Mouse (Mus musculus) midbrain, embryonic 16.5 days (tissue): ENCODE results near the gene Olfr213. TPM values are rescaled to one million over a fixed set of nuclear protein-coding genes. Genes with fewer than 3 reads are reported as not detected.
"Not testable (repeated sequence)": the region's sequence is repeated elsewhere in the genome, so short reads cannot be mapped to it uniquely, and the experiment has no call there.

ENCODE experiments used
- ATAC-seq: fragments of 200-750 bp; cut with Nextera tagmentation; 2 replicates; pipeline ENCODE4 v1.8.0; 2017; ENCODE audit warnings: moderate TSS enrichment
- H3K27ac ChIP-seq: fragments of 300-500 bp; sonication (generic); 2 replicates; pipeline ENCODE4 v1.5.1; 2014; ENCODE audit warnings: mild to moderate bottlenecking, low read length, mixed read lengths
- H3K27me3 ChIP-seq: fragments of 300-500 bp; sonication (generic); 2 replicates; pipeline ENCODE4 v1.6.1; 2014; ENCODE audit warnings: low read depth, low read length, mixed read lengths; ENCODE audit not compliant: control insufficient read depth, insufficient read depth
- H3K36me3 ChIP-seq: fragments of 300-500 bp; sonication (generic); 2 replicates; pipeline ENCODE4 v1.6.1; 2014; ENCODE audit warnings: mild to moderate bottlenecking, low read length, moderate library complexity, mixed read lengths; ENCODE audit not compliant: control insufficient read depth, insufficient read depth
- H3K4me1 ChIP-seq: fragments of 300-500 bp; sonication (generic); 2 replicates; pipeline ENCODE4 v1.6.1; 2014; ENCODE audit warnings: mild to moderate bottlenecking, low read length, mixed read lengths; ENCODE audit not compliant: control insufficient read depth, insufficient read depth
- H3K4me2 ChIP-seq: fragments of 300-500 bp; sonication (generic); 2 replicates; pipeline ENCODE4 v1.6.1; 2014; ENCODE audit warnings: mild to moderate bottlenecking, low read length, mixed read lengths
- H3K4me3 ChIP-seq: fragments of 300-500 bp; sonication (generic); 2 replicates; pipeline ENCODE4 v1.5.1; 2014; ENCODE audit warnings: low read depth, mild to moderate bottlenecking, low read length, moderate library complexity, mixed read lengths
- H3K9ac ChIP-seq: fragments of 300-500 bp; sonication (generic); 2 replicates; pipeline ENCODE4 v1.6.1; 2014; ENCODE audit warnings: low read depth, low read length, mixed read lengths
- H3K9me3 ChIP-seq: fragments of 300-500 bp; sonication (generic); replicated peaks from 2 replicates; pipeline ENCODE4 v1.6.1; 2014; ENCODE audit warnings: mild to moderate bottlenecking, low read length, mixed read lengths; ENCODE audit not compliant: control insufficient read depth, poor library complexity, severe bottlenecking
- WGBS: fragments of 180-500 bp; shearing (Covaris S2); extraction: QIAGEN DNeasy Blood & Tissue Kit; methylation state at CpG from one replicate; pipeline ENCODE4 v1.1.7; 2014; 5-methylcytosine and 5-hydroxymethylcytosine counted together
- polyA plus RNA-seq: library from polyadenylated mRNA; unstranded; fragments of >200 nt; fragmentation: Nextera tagmentation; extraction: Ambion mirVana; gene quantifications from 2 replicates; pipeline ENCODE4 v1.2.1, GENCODE M21; 2015

The Olfr213 gene
- not detected in 2 replicates for polyA plus RNA-seq

GRCm38 (mm10) chr6:116538156-116538555 lies at the start of gene Olfr213:
Gene Olfr213, plus strand, starts transcription at chr6:116538456.
- Histone ChIP-seq H3K27me3 (no peaks in the 10 kb centered on the region), H3K4me3 (no peak within 1 kb of the TSS), H3K9ac (no peak within 1 kb of the TSS), H3K36me3 (no peaks in the 10 kb centered on the region), H3K4me2 (no peak within 1 kb of the TSS), H3K4me1 (no peaks in the 10 kb centered on the region), H3K27ac (no peak within 1 kb of the TSS), H3K9me3 (no peaks in the 10 kb centered on the region)
- WGBS: 86% methylated on average over 1 of the region's 1 CpGs
- ATAC-seq: no peak

GRCm38 (mm10) chr6:116488791-116489190 lies 49.5 kb upstream of the Olfr213 start, which contains the start of gene Olfr211:
Gene Olfr211, plus strand, starts transcription at chr6:116489091.
- Histone ChIP-seq H3K27ac (no peak within 1 kb of the TSS), H3K36me3 (no peaks in the 10 kb centered on the region)
- 65% methylated on average over 4 of the region's 4 CpGs for WGBS

GRCm38 (mm10) chr6:116493742-116494141 lies 44.5 kb upstream of the Olfr213 start:
- Histone ChIP-seq H3K27ac (no peak overlapping the region), H3K9ac (no peak overlapping the region), H3K4me1 (peaks cover 4% of the 10 kb centered on the region; the same call in 1 of the 2 replicates), H3K9me3 (no peaks in the 10 kb centered on the region), H3K4me3 (no peak overlapping the region), H3K36me3 (no peaks in the 10 kb centered on the region), H3K27me3 (no peaks in the 10 kb centered on the region), H3K4me2 (no peak overlapping the region)
- WGBS: 94% methylated on average over 5 of the region's 5 CpGs
- no peak for ATAC-seq

More at GRCm38 (mm10) chr6:116488791-116489190, 49.5 kb upstream of the Olfr213 start, which contains the start of gene Olfr211:
- no peak for ATAC-seq
- H3K4me3 ChIP-seq: no peak within 1 kb of the TSS
- H3K9ac ChIP-seq: no peak within 1 kb of the TSS
- H3K4me2 ChIP-seq: no peak within 1 kb of the TSS
- H3K4me1 ChIP-seq: peaks cover 4% of the 10 kb centered on the region; the same call in 1 of the 2 replicates
- H3K27me3 ChIP-seq: no peaks in the 10 kb centered on the region
- H3K9me3 ChIP-seq: no peaks in the 10 kb centered on the region; the same call in 1 of the 2 replicates

GRCm38 (mm10) chr6:116495960-116496359 lies 42.3 kb upstream of the Olfr213 start:
- no peak for ATAC-seq
- Histone ChIP-seq H3K9ac (no peak overlapping the region), H3K36me3 (no peaks in the 10 kb centered on the region), H3K9me3 (0 out of 2 replicates have a peak, but pooled peaks cover under 1% of the 10 kb centered on the region), H3K4me2 (no peak overlapping the region), H3K27me3 (no peaks in the 10 kb centered on the region), H3K4me3 (no peak overlapping the region), H3K27ac (no peak overlapping the region), H3K4me1 (no peaks in the 10 kb centered on the region)
- WGBS: 84% methylated on average over 1 of the region's 1 CpGs

DNA sequence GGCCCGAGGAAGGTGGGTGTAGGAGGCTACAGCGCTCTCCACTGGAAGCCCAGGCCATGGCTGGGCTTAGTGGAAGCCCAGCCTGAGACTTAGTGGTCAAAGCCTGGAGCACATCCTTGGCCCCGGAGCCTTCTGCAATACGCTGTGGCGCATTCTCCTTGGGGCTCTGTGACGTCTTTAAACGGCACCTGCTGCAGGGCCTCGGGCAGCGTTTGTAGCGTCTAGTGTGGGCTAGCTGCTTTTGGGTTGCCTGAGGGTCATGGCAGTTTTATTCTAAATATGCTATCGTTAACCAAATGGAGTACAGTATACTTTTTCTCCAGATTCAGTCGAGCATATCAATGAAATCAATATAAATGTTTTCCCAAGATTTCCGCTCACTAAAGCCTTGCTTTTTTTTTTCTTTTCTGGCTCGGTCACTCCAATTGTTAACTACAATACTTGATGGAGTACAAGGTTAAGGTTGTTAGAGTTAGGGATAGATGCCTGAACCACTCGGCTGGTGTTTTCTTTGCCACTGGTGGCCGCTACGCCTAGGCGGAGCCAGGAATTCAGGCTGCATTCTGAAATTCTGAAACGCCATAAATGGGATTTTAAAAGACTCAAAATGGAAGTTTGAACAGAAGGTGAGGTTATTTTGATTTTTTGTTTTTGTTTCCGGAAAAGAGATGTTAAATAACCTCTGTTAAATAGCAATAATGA lies 31.8 kb upstream of the Olfr213 start, which contains the start of gene Olfr212:
Gene Olfr212, plus strand, starts transcription at position 215 of the 702 bp plus-strand sequence.
- not testable (repeated sequence) for H3K4me2 ChIP-seq, H3K9ac ChIP-seq, H3K4me3 ChIP-seq, H3K36me3 ChIP-seq, ATAC-seq, H3K27me3 ChIP-seq, H3K9me3 ChIP-seq, H3K27ac ChIP-seq, H3K4me1 ChIP-seq
- 95% methylated on average over 19 of the region's 20 CpGs for WGBS

DNA sequence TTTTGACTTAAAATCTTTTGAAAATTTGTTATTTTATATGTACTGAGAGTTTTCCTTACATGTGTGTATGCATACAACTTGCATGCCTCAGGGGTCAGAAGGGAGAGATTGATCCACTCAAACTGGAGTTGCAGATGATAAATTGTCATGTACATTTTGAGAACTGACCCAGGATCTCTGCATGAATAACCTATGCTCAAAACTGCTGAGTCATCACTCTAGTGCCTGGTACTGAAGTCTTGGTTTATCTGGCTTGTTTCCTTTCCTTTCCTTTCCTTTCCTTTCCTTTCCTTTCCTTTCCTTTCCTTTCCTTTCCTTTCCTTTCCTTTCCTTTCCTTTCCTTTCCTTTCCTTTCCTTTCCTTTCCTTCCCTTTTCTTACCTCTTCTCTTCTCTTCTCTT lies 23.4 kb upstream of the Olfr213 start:
- Histone ChIP-seq H3K27ac (no peak overlapping the region), H3K4me2 (no peak overlapping the region), H3K27me3 (no peaks in the 10 kb centered on the region), H3K9ac (no peak overlapping the region), H3K36me3 (no peaks in the 10 kb centered on the region), H3K9me3 (no peaks in the 10 kb centered on the region), H3K4me3 (no peak overlapping the region), H3K4me1 (no peaks in the 10 kb centered on the region)
- no peak for ATAC-seq

DNA sequence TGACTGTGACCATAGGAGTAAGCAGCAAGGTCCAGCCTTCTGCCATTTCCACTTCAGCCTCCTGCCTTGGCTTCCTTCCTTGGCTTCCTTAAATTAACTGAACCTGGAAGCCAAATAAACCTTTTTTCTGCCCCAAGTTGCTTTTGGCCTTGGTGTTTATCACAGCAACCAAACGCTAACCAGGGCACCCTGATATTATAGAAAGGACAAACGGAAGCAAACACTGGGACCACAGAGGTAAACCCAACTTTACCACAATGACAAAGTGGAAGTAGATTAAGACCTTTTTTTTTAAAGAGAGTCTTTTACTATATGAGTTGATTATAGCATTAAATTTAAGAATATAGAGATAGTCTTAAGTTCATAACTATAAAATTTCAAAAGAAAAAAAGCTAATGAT lies 4.2 kb downstream of the Olfr213 start:
- Histone ChIP-seq H3K36me3 (no peaks in the 10 kb centered on the region), H3K4me2 (no peak overlapping the region), H3K27ac (no peak overlapping the region), H3K4me3 (no peak overlapping the region), H3K9me3 (no peaks in the 10 kb centered on the region), H3K9ac (no peak overlapping the region), H3K4me1 (no peaks in the 10 kb centered on the region), H3K27me3 (no peaks in the 10 kb centered on the region)
- 89% methylated on average over 2 of the region's 2 CpGs for WGBS
- no peak for ATAC-seq

DNA sequence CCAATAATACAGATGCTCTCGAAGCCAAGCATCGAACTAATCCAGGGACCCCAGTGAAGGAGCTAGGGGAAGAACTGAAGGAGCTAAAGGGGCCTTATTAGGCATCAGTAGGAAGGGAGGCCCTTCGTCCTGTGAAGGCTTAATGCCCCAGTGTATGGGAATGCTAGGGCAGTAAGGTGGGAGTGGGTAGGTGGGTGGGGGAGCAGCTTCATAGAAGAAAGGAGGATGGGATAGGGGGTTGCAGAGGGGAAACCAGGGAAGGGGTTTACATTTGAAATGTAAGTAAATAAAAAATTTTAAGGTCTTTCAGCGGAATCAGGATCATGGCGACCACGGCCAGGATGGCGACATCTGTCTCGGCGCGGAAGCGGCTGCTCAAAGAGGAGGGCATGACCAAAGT lies 12.6 kb downstream of the Olfr213 start, which contains the start of gene Gm5580:
Gene Gm5580, plus strand, starts transcription at position 301 of the 400 bp plus-strand sequence.
- H3K9ac ChIP-seq, H3K4me3 ChIP-seq, H3K27me3 ChIP-seq, H3K27ac ChIP-seq, H3K36me3 ChIP-seq, ATAC-seq, H3K4me1 ChIP-seq, H3K9me3 ChIP-seq, H3K4me2 ChIP-seq: not testable (repeated sequence)
- WGBS: 93% methylated on average over 11 of the region's 11 CpGs

- H3K27me3 ChIP-seq: no peaks in the 10 kb centered on the region
- H3K4me2 ChIP-seq: no peak within 1 kb of the TSS
- no peak for ATAC-seq
- H3K9me3 ChIP-seq: no peaks in the 10 kb centered on the region
- no peak within 1 kb of the TSS for H3K9ac ChIP-seq
- H3K27ac ChIP-seq: no peak within 1 kb of the TSS
- no peaks in the 10 kb centered on the region for H3K4me1 ChIP-seq
- no peak within 1 kb of the TSS for H3K4me3 ChIP-seq
- 78% methylated on average over 1 of the region's 1 CpGs for WGBS
- H3K36me3 ChIP-seq: no peaks in the 10 kb centered on the region
These were observed 15.7 kb downstream of the Olfr213 start, which contains the start of gene Olfr214 for GRCm38 (mm10) chr6:116553935-116554334. Gene Olfr214, plus strand, starts transcription at chr6:116554235.
